Mouse (Mus musculus) adipocyte (in vitro differentiated cells): ENCODE data around the gene Nhsl1.
A peak's percentile ranks its signal among the peaks of the same experiment; 100 is the strongest.

ENCODE experiments used
- DNase-seq: peaks from one replicate; pipeline ENCODE4 v3.0.0-alpha.2; 2016; ENCODE audit warnings: low spot score

Nhsl1 gene

DNA sequence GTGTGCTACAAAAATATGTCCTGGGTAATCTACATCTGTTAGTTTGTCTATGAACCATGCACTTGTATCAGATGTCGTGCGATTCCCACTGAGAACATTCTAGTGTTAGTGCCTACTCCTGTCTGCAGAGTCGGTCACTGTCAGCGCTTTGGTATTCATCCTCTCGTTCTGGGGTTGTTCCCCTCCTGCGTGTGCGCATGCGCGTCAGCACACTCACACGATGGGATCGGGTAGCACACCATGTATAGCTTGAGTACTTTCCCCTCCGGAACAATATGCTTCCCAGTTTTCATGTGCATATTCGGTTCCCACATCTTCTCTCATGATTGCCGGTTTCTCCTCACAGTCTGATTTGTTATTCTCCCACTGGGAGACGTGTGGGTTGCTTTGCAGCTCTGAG, 28.4 kb downstream of the Nhsl1 start:
- DNase-seq: no peak

DNA sequence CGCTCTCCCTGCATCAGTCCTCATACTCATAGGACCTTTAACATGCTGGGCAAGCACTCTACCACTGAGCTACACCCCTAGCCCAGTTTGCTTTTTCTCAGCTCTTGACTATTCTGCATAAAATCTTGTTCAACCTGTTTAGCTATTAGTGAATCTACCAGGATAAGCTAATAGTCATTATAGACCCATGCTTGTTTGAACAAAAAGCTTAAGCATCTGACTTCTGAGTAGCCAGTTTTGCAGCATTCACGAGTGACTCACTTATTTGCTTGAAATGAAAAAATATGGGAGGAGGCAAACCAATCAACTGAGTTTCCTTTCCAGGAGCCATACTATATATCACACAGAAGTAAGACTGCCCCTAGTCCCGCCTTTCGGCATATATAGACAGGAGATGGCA, 32.0 kb downstream of the Nhsl1 start:
- no peak for DNase-seq

DNA sequence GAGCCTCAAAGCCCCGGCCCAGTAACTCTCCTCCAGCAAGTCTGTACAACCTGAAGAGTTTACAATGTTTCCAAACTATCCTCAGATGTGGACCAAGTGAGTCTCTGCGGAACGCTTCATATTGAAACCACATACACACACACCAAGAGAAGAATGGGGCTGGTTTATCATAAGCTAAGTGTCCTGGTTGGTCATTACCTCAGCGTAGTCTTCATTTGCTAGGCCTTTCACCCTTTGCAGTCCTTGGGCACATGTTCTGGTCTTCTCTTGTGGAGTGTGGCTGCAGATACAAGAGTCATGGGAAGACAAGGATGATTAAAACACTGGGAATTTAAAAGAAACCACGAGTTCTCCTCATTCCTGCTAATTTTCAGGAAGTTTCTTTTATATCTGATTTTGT, 34.2 kb downstream of the Nhsl1 start:
- no peak for DNase-seq

DNA sequence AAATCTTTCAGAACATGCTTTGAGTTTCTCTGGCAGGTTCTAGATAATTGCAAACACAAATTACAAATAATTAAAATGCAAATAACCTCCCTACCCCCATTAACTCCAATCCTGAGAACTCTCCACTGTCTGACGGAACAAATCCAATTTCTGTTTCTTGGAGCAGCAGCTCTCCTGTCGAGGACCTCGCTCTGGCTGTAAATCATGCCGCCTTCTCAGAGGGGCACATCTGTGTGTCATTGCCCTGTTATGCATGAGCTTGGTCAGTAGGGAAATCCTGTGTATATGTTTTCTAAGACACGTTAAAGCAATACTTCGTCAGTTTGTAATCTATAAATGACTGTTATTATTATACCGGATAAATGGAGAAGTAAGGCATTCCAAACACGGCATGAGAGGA, 35.3 kb downstream of the Nhsl1 start:
- DNase-seq: no peak

DNA sequence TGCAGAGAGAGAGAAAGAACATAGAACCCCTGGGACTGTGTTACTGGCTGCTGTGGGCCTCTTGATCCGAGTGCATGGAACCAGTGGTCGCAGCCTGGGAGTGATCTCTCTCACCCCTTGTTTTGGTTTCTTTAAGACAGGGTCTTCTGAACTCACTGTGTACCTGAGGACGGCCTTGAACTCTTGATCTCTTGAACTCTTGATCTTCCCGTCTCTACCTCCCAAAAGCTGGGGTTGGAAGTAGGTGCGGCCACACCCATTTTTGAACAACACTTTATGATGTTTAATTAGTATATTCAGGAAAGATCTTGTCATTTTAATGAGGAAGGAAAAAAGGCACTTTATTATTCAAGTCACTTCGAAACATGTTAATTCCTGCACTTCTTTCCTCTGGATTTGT, 37.7 kb downstream of the Nhsl1 start:
- no peak for DNase-seq

DNA sequence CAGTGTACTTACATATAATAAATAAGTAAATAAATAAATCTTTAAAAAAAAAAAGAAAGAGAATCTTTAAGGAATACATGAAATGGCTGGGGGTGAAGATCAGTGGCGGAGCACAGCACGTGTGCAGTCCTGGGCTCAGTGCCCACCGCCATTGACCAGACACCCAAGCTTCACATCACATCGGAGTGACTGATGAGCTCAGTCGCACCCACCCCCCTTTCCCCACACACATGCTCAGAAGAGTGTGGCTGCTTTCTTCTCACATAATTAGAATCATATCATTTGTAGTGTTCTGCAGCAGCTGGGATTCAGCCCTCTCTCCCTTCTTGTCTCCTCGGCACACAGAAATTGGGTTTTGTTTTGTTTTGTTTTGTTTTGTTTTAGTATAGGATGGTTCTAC, 38.4 kb downstream of the Nhsl1 start:
- no peak for DNase-seq

DNA sequence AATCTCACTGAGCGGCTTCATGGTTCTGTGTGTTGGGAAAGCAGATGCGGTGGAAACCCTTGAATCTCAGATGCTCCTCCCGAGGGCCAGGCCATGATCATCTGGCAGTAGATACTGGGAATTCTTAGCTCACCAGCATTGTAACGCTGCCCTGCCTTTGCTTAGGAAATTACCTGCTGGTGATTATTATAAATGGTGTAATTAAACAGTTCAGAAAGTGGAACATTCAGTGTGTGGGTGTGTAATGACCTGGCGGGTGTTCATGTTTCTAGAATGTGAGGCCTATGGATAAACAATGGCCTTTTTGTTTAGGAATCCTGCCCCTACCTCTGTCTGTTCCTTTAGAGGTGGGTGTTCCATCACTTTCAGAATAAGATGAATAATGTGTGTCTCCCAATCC, 39.7 kb downstream of the Nhsl1 start:
- no peak for DNase-seq

DNA sequence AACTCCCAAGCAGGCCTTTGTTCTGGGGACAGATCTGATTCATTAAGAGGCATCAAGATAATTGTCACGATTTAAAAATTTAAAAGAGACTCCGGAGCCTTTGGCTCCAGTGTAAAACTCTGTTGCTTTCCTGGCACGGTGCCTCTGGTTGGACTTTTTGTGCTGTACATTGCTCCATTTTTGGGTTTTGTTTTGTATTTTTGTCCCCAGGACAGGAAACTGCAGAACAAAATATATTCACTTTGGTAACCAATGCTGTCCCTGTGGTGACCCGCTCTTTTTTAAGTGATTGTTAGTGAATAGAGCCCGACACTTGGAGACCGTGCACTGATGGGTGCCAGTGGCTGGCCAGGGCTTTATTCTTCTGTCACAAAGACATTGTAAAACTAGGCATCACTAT, 41.4 kb downstream of the Nhsl1 start:
- no peak for DNase-seq

DNA sequence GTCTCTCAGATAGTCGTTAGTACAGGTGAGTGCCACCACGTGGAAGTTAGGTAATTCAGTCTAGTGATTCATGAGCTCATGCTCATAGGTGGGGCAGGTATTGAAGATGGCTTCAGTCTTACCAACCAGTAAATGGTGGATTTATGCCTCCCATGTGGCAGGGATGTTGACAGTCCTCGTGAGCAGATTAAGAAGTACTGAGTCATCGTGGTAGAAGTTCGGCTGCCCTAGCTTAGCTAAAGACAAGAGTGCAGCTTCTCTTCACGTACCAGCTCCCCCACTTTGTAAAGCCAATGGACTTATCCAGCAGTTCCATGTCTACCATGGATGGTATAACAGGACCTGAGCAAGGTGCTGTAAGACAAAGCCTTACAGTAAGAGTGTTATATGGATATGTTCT, 46.6 kb downstream of the Nhsl1 start:
- DNase-seq: no peak

DNA sequence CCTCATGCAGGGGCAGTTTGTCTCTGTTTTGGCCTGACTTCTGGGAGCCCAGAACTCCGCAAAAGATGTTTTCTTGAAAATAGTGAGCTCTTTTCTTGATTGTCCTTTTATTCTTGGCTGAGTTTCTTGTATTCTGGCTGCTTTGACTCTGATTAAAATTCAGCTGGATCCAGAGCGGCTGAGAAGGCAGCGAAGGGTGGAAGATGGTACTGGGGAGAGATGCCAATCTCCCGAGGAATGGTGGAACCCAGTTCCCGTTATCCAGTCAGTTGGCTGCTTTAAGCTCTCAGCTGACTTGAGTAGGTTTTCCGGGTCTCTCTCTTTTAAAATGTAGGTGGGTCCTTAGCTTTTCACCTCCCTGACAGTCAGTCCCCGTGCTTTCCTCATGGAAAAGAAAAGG, 47.9 kb downstream of the Nhsl1 start:
- DNase-seq: no peak

DNA sequence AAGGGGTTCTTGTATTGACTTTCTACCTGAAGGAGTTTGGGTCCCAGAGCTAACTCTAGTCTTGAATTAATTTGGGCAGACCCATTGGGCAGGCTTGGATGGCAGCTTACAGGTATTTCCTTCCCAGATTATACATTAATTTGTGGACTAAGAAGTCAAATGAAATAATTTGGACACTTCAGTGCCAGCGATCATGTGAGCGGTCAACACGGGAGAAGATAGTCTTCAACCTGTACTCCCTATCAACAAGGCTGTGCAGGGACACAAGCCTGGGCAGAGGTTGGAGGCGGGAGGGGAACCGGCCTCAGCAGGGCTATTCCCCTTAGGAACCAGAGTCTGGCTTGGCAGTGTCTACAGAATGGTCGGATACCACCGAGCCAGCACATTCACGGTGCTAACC, 49.3 kb downstream of the Nhsl1 start:
- DNase-seq: no peak

DNA sequence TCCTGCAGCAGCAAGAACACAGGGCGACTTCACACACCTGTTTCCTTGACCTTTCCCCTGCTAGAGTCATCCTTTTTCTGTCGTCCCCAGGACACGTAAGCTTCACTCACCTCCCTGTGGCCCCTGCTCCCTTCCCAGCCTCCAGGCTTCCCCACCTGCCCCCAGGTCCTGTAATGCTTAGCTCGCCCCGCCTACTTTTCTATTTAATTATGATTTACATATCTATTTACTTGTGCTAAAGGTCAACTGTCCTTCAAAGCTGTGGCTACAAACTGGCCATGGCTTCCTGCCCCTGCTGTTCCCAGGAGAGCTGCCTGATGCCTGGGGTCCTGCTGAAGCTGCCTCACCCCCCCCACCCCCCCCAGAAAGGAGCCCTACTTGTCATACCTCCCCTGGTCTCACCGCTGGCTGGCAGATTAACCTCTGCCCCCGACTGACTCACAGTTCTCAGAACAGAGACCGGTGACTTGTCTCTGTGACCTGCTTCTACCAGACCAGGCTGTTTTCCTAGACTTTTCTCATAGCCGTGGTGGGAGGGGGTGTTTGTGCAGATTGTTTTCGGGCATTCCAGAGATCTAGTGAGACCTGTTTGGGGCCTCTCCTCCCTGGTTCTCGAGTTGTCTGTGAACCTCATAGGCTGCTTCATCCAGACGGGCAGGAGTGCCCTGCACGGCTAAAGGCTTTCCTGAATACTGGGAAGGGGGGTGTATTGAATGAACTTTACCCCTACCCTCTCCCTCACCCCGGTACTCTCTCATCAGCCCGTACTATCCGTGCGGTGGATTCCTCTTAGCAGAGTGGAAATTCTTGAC, 51.9 kb downstream of the Nhsl1 start:
- peak; percentile 3 for DNase-seq

DNA sequence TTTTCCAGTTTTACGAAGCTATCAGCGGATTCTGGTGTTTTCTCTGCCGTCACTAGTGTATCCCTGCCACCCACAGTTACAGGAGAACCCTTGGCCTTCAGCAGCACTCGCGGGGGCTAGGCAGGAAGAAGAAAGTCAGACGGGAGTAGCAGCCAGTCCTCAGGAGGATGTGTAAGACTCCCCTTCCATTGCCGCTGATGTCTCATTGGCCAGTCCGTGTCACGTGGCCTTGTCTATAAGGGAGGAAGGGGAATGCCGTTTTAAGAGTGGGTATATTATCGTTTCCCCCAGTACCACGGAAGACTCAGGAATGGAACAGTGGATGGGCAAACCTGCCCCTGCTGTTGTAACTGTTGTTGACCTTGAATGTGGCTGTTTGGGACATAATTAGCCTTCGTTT, 53.1 kb downstream of the Nhsl1 start:
- no peak for DNase-seq

DNA sequence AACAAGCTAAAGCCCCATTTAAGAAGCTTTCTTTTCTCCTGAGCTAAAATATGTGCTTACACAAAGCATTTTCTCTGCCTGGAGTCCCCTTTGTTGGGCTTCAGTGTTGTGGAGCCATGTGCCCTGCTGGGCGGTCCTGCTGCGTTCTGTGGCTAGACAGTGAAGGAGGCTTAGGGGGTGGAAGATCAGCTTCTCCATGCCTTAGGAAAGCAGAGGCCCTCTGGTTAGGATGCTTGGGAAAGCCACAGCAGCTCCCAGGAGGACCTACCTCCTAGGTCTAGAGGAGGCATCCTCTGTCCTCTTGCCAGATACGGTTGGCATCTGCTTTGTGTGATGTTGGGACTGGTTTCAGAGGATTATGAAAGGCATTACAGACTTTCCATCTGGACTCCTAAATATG, 56.5 kb downstream of the Nhsl1 start:
- DNase-seq: no peak

DNA sequence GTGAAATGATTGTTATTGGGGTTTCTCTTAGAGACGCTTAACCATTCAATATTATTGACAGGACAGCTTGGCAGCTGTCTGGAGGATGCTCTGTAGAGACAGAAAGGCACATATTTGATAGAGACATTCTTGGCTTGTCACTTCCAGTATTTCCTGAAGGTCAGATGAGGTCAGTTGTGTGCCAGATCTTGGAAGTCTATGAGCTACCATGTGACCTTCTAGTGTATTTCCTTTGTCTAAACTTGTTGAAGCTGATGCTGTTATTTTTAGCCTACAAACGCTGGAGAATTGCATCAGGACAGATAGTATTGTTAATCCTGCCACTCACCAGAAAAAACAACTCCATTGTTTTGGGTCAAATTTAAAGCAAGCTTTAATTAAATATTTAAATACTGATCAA, 66.0 kb downstream of the Nhsl1 start:
- DNase-seq: no peak

DNA sequence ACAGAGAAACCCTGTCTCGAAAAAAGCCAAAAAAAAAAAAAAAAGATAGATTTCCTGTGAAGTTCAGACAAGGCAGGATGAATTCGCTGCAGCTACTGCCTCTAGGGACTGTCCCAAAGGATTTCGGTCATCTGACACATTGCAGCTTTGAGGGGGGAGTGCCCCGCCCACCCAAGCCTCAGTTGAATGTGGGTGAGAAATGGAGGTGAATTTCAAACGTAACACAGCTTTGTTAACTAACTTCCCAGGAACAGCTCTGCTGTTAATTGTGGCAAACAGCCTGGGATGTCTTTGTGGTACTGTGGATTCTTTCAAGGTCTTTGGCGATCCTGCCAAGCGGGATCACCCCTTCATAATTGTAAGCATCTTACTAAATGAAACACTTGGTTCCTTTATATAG, 67.4 kb downstream of the Nhsl1 start:
- no peak for DNase-seq

DNA sequence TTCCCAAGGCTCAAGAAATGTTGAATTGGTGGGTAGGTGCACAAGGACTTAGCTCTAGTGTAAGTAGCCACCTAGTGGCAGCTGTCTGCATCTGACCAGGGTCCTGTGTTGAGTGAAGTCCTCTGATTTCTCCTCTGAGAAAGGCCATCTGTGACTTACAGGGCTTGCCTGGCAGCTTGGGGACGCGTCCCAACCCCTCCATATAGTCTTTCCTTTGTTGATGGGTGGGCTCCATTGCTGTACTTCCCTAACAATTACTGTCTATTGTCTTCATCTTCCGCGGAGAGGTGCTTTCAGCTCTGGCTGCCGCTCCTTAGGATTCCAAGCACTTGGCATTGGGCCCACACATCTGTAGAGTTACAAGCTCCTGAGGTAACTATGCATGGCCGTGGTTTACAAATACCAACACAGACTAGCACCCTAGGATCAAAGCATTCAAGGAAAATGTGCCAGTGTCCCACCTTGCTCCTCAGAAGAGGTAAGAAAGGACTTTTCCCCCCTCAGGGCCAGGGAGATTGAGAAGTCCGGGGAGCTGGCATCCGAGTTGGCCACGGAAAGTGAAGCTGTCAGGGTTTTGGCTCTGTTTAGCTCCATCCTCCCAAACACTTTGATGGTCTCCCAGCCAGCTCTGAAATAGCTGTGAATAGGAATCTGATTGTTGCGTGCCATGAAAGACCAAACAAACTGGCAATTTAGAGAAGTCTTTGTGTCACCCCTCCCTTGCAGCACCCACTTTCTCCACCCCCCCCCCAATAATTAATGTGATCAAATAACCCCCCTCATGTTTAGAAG, 70.2 kb downstream of the Nhsl1 start:
- DNase-seq: peak; percentile 28

DNA sequence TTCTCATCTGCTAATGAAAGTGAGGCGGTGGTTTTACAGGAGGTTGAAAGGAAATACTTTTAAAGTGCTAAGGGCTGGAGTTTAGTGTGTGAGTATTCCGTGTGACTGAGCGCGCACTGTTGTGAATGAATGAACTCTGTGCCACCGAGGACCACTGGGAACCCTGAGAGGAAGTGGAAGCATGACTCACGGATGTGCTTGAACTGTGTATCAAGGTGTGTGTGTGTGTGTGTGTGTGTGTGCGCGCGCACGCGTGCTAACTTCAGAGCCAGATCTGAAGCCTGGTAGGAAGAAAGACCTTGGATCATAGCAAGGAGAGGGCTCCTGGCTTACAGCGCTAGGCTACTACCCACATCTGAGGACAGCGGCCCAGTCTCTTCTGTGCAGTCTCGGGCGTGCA, 71.2 kb downstream of the Nhsl1 start:
- DNase-seq: no peak

DNA sequence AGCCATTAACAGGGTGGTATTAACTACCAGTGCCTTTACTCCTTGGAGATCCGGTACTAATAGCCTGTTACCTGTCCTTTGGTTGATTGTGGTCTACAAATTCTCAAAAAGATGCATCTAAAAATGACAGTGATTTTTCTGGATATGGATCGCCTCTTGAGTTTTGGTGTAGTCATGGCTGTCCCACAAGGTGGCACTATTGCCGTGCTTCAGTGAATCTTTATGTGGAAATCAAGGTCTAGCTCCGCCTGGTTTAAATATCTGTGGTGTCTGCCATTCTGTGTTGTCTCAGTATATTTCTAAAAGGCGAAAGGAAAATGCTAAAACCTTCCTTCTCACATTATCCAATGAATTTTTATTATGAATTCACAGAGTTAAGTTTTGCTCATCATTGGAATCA, 72.8 kb downstream of the Nhsl1 start:
- peak; percentile 47 for DNase-seq

DNA sequence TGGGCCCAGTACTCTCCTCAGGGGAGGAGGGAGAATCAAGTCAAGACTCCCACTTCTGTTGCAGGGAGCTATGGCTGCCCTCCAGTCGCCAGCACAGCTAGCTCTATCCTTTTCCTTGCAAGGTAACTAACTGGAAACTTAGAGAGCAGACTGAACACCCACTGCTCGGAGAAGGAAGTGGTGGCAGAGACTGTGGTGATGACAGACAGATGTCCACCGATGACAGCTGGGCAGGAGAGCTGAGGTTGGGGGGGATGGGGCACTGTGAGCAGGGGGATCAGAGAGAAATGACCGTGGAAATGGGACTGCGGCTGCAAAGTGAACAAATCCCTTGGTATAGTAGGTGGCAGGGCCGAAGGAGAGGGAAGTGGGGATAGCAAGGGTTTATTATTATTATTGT, 73.5 kb downstream of the Nhsl1 start:
- no peak for DNase-seq

DNA sequence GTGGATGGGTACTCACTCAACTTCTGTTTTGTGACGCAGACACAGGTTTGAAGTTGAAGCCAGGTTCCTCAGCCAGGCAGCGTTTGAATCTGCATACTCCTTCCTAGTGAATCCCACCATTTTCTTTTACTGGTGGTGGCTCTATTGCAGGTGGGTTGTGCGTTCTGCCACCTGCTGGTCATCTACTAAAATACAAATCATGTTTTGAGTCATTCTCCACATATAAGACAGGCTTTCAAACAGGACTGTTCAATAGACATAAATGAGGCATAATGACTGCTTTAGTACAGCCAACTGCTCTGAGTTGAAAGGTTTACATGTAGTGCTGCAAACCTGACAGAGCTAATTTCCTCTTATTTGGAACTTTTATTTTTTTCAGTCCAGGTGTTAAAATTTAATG, 75.0 kb downstream of the Nhsl1 start:
- DNase-seq: peak; percentile 7

DNA sequence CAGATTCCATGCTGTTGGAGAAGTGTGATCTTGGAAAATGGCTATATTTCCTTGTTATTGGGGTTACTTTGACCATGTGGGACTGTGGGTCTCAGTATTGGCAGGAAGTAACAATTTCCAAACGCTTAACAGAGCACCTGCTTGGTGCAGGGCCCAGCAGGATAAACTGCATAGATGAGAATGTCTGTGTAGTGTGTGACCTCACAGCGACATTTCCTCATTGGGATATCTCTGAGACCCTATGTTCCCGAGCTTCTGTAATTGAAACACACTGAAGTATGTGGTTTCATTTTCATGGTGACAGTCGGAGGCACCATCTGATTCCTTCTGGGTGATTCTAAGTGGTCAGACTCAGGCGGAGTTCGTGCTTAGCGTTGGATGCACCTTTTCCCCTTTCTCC, 75.5 kb downstream of the Nhsl1 start:
- no peak for DNase-seq

DNA sequence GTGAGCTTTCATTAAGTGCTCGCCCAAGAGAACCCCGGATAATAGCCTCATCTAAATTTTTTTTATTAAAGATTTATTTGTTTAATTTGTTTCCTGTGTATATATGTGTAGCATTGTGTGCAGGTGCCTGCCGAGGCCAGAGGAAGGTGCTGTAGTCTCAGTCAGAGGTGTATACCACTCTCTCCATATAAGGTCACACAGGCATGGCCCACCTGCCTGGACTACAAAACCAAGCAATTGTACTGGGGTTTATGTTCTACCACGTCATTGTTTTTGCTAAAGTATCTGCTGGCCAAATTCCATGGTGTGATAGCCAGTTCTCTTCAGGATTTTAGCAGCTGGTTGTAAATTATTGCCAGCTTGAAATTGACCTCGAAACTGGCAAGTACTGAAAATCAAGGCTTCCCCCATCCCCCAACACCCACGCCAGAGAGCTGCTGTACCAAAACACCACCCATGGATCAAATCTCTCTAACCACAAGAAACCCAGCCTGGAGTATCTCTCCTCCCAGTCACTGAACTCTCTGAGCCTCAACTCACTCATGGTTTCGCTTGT, 81.4 kb downstream of the Nhsl1 start:
- DNase-seq: no peak
